Mouse (Mus musculus): ENCODE results near the gene Dennd1a. TPM values are rescaled to one million over a fixed set of nuclear protein-coding genes. Genes with fewer than 3 reads are reported as not detected.

Gene Dennd1a
- total RNA-seq, 2 experiments from 2014 or later: 34.2 to 37.0 TPM

DNA sequence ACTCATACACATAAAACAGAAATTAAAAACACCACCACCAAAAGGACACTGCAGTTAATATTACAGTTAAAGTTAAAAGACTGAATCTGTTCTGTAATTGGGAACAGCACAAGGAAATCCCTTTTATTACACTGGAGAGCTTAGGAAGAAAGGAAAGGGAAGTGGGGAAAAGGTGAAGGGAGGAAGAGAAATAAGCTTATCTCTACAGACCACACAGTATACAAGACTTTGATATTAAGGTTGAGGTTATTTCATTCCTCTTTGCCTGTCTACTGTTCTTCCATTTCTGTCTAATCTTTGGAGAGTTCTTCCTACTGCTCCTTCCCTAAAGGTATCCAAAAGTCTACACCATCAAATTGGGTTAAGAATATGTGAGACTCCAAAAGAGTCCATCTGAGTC is 28.1 kb downstream of the Dennd1a start:
- ATAC-seq (replicated peaks; ENCODE audit: low FRiP score, low TSS enrichment, poor library complexity, severe bottlenecking): 0 out of 2 replicates have a peak, but pooled peaks have one; percentile 37

DNA sequence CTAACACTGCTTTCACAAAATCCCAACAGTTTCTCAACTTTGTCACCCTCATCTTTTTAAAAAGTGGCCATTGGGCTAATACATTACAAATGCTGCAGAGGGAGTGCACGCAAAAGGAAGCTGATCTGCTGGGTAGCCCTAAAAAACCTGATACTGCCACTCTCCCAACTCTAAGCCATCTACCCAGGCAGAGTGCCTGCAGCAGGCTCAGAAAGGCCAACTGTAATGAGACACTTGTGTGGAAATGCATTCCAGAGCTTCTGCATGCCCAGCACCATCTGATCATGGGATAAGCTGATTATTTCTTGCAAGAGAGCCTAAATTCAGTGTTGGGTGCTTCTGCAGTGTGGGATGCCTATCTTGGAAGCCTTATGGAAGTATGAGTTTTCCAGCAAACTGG is 49.6 kb downstream of the Dennd1a start:
- no peak for ATAC-seq (replicated peaks; ENCODE audit: low FRiP score, low TSS enrichment, poor library complexity, severe bottlenecking)

GRCm38 (mm10) chr2:38235593-38235992 is 51.6 kb downstream of the Dennd1a start:
- peak; percentile 83 for ATAC-seq (replicated peaks; ENCODE audit: low FRiP score, low TSS enrichment, poor library complexity, severe bottlenecking)

DNA sequence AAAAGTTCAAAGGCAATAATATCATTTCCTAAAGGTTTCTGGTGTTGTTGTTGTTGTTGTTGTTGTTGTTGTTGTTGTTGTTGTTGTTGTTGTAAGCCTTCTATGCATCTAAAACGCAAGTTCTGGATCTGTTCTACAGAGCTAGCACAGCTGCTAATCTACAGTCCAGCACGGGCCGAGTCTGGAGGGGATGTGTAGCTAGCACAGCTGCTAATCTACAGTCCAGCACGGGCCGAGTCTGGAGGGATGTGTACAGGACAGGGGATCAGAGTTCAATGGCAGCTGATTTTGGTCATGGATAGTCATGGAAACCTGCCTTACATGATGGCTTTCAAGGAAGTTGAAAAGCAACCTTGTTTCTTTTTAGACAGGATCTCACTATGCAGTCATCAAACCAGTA is 57.3 kb downstream of the Dennd1a start:
- peak; percentile 61 for ATAC-seq (replicated peaks; ENCODE audit: low FRiP score, low TSS enrichment, poor library complexity, severe bottlenecking)

GRCm38 (mm10) chr2:38223759-38224158 is 63.4 kb downstream of the Dennd1a start:
- no peak for ATAC-seq (replicated peaks; ENCODE audit: low FRiP score, low TSS enrichment, poor library complexity, severe bottlenecking)

- no peak for ATAC-seq (replicated peaks; ENCODE audit: low FRiP score, low TSS enrichment, poor library complexity, severe bottlenecking)
These were observed 65.7 kb downstream of the Dennd1a start for GRCm38 (mm10) chr2:38221461-38221860.

DNA sequence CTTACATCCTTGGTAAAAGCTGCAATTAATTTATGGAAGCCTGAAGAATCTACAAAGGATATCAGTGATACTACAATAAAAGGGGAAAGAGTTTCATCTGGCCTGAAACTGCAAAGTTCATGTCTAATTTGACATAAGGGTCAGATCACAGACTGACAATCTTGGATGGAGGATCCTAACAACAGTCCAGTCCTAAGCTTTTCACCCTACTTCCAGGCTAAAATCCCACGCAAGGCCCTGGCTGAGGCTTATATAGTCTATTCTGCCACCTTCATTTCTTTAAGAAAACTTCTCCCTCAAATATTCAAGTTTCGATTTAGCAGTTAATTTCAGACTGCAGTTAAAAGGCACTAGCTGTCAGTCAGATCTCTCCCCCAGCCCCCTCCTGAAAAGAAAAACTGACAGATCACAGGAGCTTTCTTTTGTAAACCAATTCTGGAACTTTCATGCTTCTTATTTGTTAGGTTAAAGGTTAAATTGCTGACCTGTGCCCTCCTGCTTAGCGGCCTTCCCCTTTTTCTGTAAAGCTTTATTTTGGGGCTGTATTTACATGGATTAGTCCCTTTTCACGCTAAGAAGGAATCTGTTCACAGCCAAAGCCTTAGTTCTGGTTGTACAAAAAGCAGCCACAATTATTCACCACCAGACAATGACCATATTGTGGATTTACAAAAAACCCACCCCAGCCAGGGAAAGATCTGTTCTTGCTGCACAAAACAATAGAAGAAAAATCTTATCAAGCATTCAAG is 66.3 kb downstream of the Dennd1a start:
- no peak for ATAC-seq (replicated peaks; ENCODE audit: low FRiP score, low TSS enrichment, poor library complexity, severe bottlenecking)

GRCm38 (mm10) chr2:38219666-38220065 is 67.5 kb downstream of the Dennd1a start:
- no peak for ATAC-seq (replicated peaks; ENCODE audit: low FRiP score, low TSS enrichment, poor library complexity, severe bottlenecking)

DNA sequence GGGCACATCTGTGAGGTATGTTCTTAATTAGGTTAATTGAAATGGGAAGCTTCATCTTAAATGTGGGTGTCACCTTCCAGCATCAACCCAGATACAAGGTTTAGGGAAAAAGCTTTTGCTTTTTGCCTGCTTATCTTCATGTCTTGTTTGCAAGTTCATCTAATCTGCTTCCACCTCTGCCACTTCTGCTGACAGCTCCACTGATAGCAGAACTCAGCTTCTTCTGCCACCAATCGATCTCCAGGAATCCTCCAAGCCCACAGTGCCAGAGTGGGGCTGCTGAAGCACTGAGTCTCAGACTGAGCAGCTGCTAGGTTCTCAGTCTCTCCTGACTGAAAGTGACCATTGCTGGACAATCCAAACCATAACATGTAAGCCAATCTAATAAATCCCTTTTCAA is 74.1 kb downstream of the Dennd1a start:
- ATAC-seq (replicated peaks; ENCODE audit: low FRiP score, low TSS enrichment, poor library complexity, severe bottlenecking): peak; percentile 65

- no peak for ATAC-seq (replicated peaks; ENCODE audit: low FRiP score, low TSS enrichment, poor library complexity, severe bottlenecking)
These were observed 75.8 kb downstream of the Dennd1a start for GRCm38 (mm10) chr2:38211426-38211825.

DNA sequence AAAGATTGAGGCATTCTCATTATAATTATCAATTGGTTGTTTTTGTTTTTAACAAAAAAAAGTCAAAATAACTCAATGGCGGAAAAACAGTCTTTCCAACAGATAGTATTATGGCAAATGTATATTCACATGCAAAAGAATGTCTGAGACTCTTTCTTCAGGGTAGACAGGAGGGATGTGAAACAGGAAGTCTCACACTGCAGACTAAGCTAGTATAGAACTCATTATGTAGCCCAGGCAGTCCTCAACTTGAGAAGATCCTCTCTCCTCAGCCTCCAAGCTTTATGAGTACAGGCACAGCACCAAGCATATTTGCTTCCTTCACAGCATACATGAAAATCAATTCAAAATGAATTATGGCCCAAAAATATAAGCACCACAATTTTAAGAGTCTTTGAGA is 79.4 kb downstream of the Dennd1a start:
- no peak for ATAC-seq (replicated peaks; ENCODE audit: low FRiP score, low TSS enrichment, poor library complexity, severe bottlenecking)

GRCm38 (mm10) chr2:38205281-38205680 is 81.9 kb downstream of the Dennd1a start:
- ATAC-seq (replicated peaks; ENCODE audit: low FRiP score, low TSS enrichment, poor library complexity, severe bottlenecking): no peak

- no peak for ATAC-seq (replicated peaks; ENCODE audit: low FRiP score, low TSS enrichment, poor library complexity, severe bottlenecking)
These were observed 82.5 kb downstream of the Dennd1a start for GRCm38 (mm10) chr2:38204696-38205095.

- 0 out of 2 replicates have a peak, but pooled peaks have one; percentile 41 for ATAC-seq (replicated peaks; ENCODE audit: low FRiP score, low TSS enrichment, poor library complexity, severe bottlenecking)
These were observed 89.1 kb downstream of the Dennd1a start for GRCm38 (mm10) chr2:38198072-38198471.

GRCm38 (mm10) chr2:38196199-38197060 is 90.8 kb downstream of the Dennd1a start:
- ATAC-seq (replicated peaks; ENCODE audit: low FRiP score, low TSS enrichment, poor library complexity, severe bottlenecking): no peak

- ATAC-seq (replicated peaks; ENCODE audit: low FRiP score, low TSS enrichment, poor library complexity, severe bottlenecking): no peak
These were observed 95.2 kb downstream of the Dennd1a start for GRCm38 (mm10) chr2:38192007-38192406.

- ATAC-seq (replicated peaks; ENCODE audit: low FRiP score, low TSS enrichment, poor library complexity, severe bottlenecking): 0 out of 2 replicates have a peak, but pooled peaks have one; percentile 52
These were observed 95.6 kb downstream of the Dennd1a start for GRCm38 (mm10) chr2:38191601-38192000.

DNA sequence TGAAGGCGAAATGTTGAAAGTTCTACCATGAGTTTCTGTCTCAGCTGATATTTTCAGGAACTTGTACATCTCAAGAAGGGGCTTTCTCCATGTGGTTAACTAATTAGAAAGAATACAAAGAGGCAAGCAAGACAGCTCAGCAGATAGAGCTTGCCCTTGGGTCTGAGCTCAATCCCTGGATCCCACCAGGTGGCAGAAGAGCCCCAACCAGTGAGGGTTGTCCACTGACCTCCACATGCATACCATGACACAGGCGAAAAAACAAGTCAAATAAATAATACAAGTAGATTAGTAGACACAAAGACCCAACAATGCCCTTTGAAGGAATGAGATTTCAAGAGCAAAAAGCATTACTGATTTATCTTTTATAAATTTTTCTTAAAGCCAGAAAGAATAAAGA is 100.8 kb downstream of the Dennd1a start:
- no peak for ATAC-seq (replicated peaks; ENCODE audit: low FRiP score, low TSS enrichment, poor library complexity, severe bottlenecking)

- no peak for ATAC-seq (replicated peaks; ENCODE audit: low FRiP score, low TSS enrichment, poor library complexity, severe bottlenecking)
These were observed 102.2 kb downstream of the Dennd1a start for GRCm38 (mm10) chr2:38184977-38185376.

DNA sequence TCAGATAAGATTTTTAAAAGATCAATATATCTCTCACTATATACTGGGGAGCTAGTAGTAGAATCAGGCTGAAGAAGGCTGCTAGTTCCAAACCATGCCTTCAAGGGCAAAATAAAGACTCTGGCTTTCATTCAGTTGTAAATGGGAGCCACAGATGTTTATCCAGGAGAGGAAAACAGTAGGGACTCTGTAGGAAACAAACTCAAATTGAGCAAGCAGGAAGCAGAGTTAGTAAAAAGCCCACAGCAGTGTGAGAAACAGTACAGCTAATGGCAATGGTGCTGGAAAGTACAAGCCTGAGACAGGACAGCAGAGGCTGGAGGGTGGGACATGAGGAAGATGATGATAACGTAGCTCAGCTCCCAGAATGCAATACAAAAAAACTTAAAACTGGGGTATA is 103.3 kb downstream of the Dennd1a start:
- ATAC-seq (replicated peaks; ENCODE audit: low FRiP score, low TSS enrichment, poor library complexity, severe bottlenecking): peak; percentile 52; the same call in 1 of the 2 replicates

All from megakaryocyte-erythroid progenitor cell, adult 5-6 weeks (primary cell).